18 mouse cellular contexts compared by ENCODE assay signal in the genomic region with DNA sequence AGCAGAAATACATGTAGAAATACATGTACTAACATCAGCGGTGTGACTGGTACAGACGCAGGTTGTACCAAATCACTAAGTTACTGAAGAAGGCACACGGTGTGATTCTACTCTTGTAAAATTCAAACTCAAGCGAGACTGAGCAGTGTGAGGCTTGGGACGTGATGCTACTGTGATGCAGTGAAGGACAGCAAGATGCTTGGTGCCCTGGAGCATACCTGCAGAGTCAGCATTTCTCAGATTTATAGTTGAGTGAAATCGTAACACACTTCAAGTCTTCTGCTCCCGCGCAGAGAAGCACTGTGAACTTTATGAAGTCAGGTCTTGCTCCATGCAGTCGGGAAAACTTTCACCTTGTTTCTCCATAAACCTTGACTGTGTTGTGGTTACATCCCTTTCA.
"Had no signal": no experiment of that assay in that cellular context is flagged by ENCODE, and none has a peak within 500 bp of the region (broad histone marks: within the 10 kb centered on the region; RNA-seq: fewer than 3 reads in every experiment).

No protein-coding gene starts in this region.

- H3K4me1 ChIP-seq: midbrain, embryonic 10.5 days; midbrain, embryonic 12.5 days; neural tube, embryonic 13.5 days; neural tube, embryonic 15.5 days had no signal

- H3K9me3 ChIP-seq: midbrain, embryonic 10.5 days; midbrain, embryonic 12.5 days; neural tube, embryonic 13.5 days; neural tube, embryonic 15.5 days had no signal

- DNase-seq: lung, adult 18-20 months; lung, embryonic 14.5 days; lung, postnatal 10 days; lung, postnatal 4 days; midbrain, embryonic 14.5 days; retina, postnatal 1 day; right cerebral cortex, adult 18-20 months; right cerebral cortex, postnatal 25 days; right cerebral cortex, postnatal 4 days; spleen, adult 18-20 months; thymus, adult 18-20 months; thymus, postnatal 14 days; thymus, postnatal 36 days had no signal

- H3K27me3 ChIP-seq: midbrain, embryonic 12.5 days; neural tube, embryonic 13.5 days; neural tube, embryonic 15.5 days had no signal

- H3K27ac ChIP-seq: midbrain, embryonic 10.5 days; midbrain, embryonic 12.5 days; neural tube, embryonic 13.5 days; neural tube, embryonic 15.5 days had no signal

- H3K9ac ChIP-seq: lung, embryonic 14.5 days; midbrain, embryonic 12.5 days; neural tube, embryonic 13.5 days; neural tube, embryonic 15.5 days had no signal

- ATAC-seq: midbrain, embryonic 16.5 days had no signal

- H3K4me3 ChIP-seq: midbrain, embryonic 10.5 days; midbrain, embryonic 12.5 days; neural tube, embryonic 13.5 days; neural tube, embryonic 15.5 days had no signal
